Mouse (Mus musculus) kidney, postnatal 25 days (tissue): ENCODE results near the gene Phf2.
"Not testable (repeated sequence)": the region's sequence is repeated elsewhere in the genome, so short reads cannot be mapped to it uniquely, and the experiment has no call there.

ENCODE experiments used
- DNase-seq, 2 experiments: peaks; one replicate each; pipeline ENCODE4 v3.0.0; 2021; ENCODE audit warnings: mixed read lengths in 2 of 2

The Phf2 gene

GRCm38 (mm10) chr13:48857246-48857932 is 13.5 kb downstream of the Phf2 start:
- peak in 1 of 2 experiments; percentile 44 for DNase-seq

DNA sequence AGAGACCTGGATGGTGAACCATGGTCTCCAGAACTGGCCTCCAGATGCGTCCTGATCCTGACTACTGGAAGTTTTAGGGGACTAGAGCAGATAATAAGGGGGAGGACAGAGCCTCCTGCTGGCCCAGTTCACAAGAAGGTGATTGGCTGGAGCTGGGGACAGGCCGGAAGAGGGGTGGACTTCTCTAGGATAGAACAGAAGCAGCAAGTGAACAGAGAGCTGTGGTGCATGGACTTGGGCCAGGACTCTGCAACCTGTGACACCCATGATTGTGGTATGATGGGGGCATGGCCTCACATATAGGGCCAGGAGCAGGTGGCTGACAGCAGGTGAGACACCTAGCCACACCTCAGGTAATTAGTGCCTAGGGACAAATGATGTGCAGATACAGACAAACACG is 17.0 kb downstream of the Phf2 start:
- DNase-seq, result no peak

DNA sequence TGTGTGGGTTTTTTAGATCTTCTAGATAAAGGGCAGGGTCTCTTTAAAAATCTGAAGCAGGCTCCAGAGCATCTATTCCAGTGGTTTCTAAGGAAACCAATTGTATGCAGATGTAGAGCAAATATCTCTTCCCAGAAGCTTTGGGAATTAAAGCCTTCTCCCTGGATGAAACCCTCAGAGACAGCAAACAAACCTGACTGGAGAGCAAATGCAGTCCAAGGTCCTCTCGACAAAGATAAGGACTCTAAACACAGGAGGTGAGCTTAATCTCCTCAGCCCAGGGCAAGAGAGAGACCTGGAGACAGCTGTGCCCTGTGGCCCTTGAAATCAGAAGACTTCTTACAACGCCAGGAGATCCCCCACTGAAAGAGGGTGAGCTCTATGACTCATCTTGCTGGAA is 17.4 kb downstream of the Phf2 start:
- DNase-seq, result no peak

DNA sequence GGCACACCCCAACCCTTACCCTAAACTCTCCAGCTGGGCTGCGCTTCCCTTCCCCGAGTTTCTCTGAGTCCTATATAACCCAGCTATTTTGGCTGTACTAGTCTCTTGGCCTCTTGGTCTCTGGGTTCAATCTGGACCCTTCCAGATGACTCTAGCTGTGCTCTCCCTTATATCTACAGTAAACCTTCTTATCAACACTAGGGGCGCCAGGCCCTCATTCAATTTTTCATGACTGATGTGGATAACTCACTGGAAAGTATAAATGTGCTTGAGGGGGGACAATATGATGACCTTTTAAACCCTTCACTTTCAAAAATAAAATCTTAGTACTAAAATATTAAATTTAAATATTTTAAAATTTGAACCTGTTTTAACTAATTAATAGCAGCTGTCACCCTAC is 18.1 kb downstream of the Phf2 start:
- peak in 1 of 2 experiments; percentile 39 for DNase-seq

DNA sequence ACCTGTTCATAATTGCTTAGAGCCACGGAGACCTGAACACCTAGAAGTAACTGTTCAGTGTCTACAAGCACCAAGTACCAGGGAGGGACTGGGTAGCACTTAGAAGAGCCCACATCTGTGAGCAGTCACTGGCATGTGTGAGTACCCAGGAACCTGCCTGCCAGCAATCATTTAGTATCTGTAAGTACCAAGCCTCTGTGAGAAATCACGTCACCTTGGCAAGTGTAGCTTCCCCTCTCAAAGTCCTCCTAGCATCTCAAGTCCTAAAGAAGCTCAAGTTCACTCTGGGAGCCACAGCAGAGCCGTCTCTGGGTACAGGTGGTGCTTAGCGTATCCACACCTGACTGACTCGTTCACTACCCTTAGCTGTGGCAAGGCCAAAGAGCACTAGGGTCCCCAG is 19.2 kb downstream of the Phf2 start:
- DNase-seq, result peak in 1 of 2 experiments; percentile 50

- no peak for DNase-seq
Measured at GRCm38 (mm10) chr13:48850771-48851170, 20.1 kb downstream of the Phf2 start.

DNA sequence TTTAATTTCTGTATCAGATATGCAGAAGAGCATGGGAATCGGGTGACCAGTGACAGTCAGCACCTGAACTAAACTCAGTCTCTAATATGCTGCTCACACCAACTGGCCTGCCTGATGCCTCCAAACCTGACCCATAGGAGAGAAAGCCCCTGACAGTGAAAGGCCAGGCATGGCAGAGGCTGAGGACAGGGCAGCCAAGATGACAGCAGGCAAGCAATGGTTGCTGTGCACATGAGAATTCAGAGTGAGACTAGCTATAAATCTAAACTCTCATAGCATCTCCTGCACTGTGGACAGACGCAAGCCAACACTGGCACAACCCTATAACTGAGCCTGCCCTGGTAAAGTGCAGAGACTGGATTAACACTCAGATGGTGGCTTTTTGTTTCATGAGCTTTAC is 20.6 kb downstream of the Phf2 start:
- DNase-seq, result no peak

- peak; percentile 77 to 81 for DNase-seq
Measured at GRCm38 (mm10) chr13:48849155-48849554, 21.8 kb downstream of the Phf2 start.

GRCm38 (mm10) chr13:48845308-48845707 is 25.6 kb downstream of the Phf2 start:
- DNase-seq, result no peak

- no peak for DNase-seq
Measured at GRCm38 (mm10) chr13:48843530-48843929, 27.4 kb downstream of the Phf2 start.

DNA sequence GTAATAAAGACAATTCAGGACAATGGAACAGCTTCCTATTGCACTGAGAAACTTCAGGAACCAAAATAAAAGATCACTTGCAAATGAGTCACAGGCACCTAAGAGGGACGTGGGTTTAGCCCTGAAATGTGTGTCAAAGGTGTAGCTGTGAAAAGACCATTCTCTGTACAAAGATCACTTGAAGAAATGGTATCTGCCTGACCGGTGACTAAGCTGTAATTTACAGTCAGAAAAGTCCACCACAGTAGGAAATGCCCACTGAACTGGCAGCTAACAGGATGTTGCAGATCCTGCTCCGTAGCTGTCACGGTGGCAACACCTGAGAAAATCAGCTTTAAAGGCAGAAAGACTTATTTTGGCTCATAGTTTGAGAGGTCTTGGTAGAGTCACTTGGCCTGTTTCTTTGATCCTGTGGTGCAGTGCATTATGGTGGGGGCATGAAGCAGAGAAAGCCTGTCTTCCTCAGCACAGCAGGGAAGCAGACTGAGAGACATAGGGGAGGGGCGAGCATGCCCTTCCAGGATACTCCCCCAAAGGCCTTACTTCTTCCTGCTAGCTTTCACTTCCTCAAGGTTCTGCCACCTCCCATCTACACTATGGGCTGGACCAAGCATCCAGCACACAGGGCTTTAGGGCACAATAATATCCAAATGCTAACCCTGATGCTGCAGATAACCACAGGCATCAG is 28.9 kb downstream of the Phf2 start:
- DNase-seq, result no peak

DNA sequence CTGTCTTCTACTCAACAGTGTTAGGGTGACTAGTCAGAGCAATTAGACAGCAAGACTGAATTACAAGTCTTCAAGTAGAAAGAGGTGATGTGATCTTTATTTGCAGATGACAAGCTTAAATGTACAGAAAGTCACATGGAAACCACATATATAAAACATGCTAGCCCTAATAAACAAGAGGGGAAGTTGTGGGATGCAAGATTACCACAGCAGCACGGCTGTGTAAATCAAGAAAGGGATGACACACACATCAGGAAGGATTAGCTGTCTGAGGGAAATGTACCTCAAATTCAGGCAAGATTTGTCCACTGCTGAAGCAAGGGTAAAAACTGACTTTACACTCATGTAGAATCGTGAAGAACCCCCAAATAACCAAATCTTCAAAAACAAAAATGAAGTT is 32.6 kb downstream of the Phf2 start:
- no peak for DNase-seq

DNA sequence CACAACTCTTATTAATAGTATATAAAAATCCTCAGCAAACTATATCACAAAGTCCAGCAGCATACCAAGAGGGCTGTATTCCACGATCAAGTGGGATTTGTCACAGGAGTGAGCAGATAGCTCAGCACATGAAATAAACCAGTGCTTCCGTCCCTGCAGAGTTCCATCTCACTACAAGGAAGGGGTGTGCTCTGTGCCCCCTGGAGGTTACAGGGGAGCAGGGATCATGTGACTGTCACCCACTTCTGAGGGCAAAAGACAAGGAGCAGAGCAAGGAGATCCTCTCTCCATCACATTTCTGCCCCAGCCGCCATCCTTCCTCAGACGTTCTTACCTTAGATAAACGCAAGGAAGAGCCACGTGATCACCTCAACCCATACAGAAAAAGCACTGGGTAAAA is 33.4 kb downstream of the Phf2 start:
- no peak for DNase-seq

GRCm38 (mm10) chr13:48830528-48831250 is 40.2 kb downstream of the Phf2 start:
- DNase-seq, result no peak

DNA sequence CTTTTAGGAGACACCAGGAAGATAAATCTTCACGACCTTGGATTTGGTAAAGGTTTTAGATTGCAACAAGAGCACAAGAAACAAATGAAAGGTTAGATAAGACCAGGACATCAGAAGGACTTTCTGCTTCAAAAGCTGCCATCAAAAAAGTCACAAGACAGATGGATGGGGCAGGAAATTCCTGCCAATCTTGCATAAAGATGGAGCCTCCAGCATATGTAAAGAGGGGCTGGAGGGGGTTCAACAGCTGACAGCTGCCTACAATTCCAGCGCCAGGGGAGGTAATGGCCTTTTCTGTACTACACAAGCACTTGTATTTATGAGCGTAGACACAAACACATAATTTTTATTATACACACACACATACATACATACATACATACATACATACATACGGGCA is 41.1 kb downstream of the Phf2 start:
- no peak for DNase-seq

- peak; percentile 30 to 52 for DNase-seq
Measured at GRCm38 (mm10) chr13:48822871-48823270, 48.0 kb downstream of the Phf2 start.

DNA sequence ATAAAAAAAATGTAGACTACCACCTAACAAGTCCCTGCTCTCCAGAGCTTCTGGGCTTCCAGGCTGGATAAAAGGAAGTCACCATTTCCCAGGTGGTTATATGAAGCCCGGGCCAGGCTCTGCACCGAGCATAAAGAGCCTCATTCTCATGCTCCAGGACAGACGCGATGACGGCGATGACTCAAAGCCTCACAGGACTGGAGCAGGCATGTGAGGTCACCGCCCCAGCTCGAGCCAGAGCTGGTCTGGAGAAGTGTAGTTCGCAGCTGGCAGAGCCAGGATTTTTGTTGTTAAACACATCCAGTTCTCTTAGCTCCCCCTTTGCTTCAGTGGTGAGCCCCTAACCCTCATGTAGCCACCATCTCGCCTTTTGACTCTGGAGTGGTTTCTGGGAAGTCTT is 48.6 kb downstream of the Phf2 start:
- DNase-seq, result peak in 1 of 2 experiments; percentile 30

DNA sequence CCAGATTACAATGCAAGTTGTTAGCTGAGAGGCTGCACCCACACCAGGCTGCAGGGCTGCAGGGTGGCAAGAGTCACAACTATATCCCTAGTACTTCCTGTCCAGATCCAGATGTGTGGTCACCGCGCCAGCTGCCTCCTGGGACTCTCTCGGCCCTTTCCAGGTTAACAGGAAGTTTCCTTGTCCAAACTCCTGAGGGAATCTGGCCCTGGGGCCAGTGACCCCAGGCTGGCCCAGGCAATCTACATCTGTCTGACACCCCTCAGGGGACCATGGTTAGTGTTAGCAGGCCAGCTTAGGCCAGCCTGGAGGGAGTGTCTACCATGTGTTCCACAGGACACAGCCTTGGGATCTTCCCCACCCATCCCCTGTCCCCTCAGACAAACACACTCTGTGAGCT is 51.8 kb downstream of the Phf2 start:
- DNase-seq, result no peak

- no peak for DNase-seq
Measured at GRCm38 (mm10) chr13:48814406-48814805, 56.5 kb downstream of the Phf2 start.

DNA sequence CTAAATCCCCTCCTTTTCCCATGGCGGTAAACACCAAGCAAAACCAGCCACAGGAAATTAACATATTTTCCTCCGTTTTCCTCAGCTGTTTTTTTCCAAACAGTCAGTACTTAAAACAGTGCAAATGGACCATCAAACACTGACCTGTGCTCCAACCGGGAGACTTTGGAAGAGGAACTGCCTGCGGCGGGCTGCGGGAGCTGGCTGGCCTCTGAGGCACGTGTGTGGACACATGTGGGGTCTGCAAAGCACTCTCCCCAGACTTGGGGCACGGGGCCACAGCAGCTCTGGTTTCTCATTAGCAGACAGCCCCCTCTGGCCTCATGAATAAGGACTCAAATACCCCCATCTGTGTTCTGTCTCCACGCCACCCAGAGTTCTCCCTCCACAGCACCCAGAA is 59.9 kb downstream of the Phf2 start:
- peak; percentile 36 to 71 for DNase-seq

- peak in 1 of 2 experiments; percentile 30 for DNase-seq
Measured at GRCm38 (mm10) chr13:48810274-48810823, 60.6 kb downstream of the Phf2 start.

DNA sequence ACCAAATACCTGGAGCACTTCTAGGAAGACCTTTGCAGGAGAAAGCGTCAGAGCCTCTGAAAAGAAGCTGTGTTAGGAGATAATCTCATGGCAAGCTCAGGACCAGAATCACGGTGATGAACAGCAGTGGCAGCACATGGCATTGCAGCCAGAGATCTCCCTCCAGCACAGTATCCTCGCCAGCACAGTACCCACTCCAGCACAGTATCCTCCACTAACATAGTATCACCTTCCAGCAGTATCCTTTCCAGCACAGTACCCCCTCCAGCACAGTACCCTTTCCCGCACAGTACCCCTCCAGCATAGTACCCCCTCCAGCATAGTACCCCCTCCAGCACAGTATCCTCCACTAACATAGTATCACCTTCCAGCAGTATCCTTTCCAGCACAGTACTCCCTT is 61.3 kb downstream of the Phf2 start:
- not testable (repeated sequence) for DNase-seq

- peak in 1 of 2 experiments; percentile 58 for DNase-seq
Measured at GRCm38 (mm10) chr13:48807481-48808031, 63.4 kb downstream of the Phf2 start.
